Mouse (Mus musculus): ENCODE results near the gene Gm28048.

GRCm38 (mm10) chr11:23028957-23029356 lies 47.1 kb upstream of the Gm28048 start:
- TF ChIP-seq CTCF (IDR thresholded peaks at IDR 0.05; ENCODE audit: borderline replicate concordance, insufficient read depth, low read depth, low read length) (no peak), POLR2A (IDR thresholded peaks at IDR 0.05; ENCODE audit: borderline replicate concordance, insufficient read depth, low read length) (no peak)

All from cerebellum, adult 2 months (tissue).